Mouse (Mus musculus) liver, adult 2 months (tissue): ENCODE data around the gene Fam72a.

Source experiments
- CTCF ChIP-seq: fragments of 200-500 bp; IDR thresholded peaks from 2 replicates; pipeline ENCODE4 v1.5.1; 2011; ENCODE audit warnings: low read depth, low read length, control low read depth
- POLR2A ChIP-seq: fragments of 200-500 bp; IDR thresholded peaks from 2 replicates; pipeline ENCODE4 v1.6.1; 2011; ENCODE audit warnings: low read length, control low read depth; ENCODE audit not compliant: insufficient read depth; ENCODE audit errors: extremely low read depth

GRCm38 (mm10) chr1:131541903-131542302, 14.2 kb downstream of the Fam72a start:
- TF ChIP-seq CTCF (no peak), POLR2A (no peak)
